13 mouse cellular contexts compared by ENCODE assay signal in the genomic region with DNA sequence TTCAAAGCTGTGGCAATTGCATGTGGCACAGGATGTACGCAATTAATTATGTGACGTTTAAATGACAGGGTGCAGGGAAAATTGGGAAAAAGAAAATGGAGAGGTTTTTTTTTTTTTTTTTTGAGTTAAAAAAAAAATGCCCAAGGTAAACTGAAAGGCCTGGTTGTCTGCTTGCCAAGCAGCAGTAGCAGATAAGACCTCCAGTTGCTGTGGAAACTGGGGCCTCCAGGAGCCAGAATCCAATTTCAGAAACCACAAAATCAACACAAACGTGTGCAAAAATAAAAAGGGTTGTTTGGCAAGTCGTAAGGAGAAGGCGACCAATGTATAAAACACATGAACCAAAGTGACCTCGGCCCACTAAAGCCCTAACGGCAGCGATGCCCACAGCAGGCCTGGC.
DNase-seq lines count a peak whose midpoint lies in the region; ATAC-seq and TF ChIP-seq lines count a peak whose summit lies in the region.
"Had no signal": no experiment of that assay in that cellular context is flagged by ENCODE, and none has a peak within 500 bp of the region (broad histone marks: within the 10 kb centered on the region; RNA-seq: fewer than 3 reads in every experiment).

No protein-coding gene starts in this region.

- H3K9me3 ChIP-seq in midbrain, embryonic 14.5 days (ENCODE audit: control insufficient read depth, low read length), result no peaks in the 10 kb centered on the region
- no peaks in the 10 kb centered on the region for H3K9me3 ChIP-seq in midbrain, embryonic 10.5 days (replicated peaks)
- H3K9me3 ChIP-seq in intestine, embryonic 15.5 days, result no peaks in the 10 kb centered on the region
- H3K9me3 ChIP-seq: forebrain, embryonic 13.5 days; liver, embryonic 12.5 days; neural tube, embryonic 15.5 days had no signal

- no peak for ATAC-seq in midbrain, embryonic 14.5 days (ENCODE audit: low FRiP score, low TSS enrichment)
- ATAC-seq in intestine, embryonic 15.5 days, result no peak
- ATAC-seq: activated CD4-positive, CD25-positive, alpha-beta regulatory T cell, adult 4 months; forebrain, embryonic 13.5 days; liver, embryonic 12.5 days had no signal

- no peak overlapping the region for H3K27ac ChIP-seq in midbrain, embryonic 14.5 days (replicated peaks; ENCODE audit: low read depth, low read length)
- H3K27ac ChIP-seq in midbrain, embryonic 10.5 days (replicated peaks), result no peak overlapping the region
- H3K27ac ChIP-seq in gastrocnemius, adult 2 months, result no peak overlapping the region
- no peak overlapping the region for H3K27ac ChIP-seq in intestine, embryonic 15.5 days
- H3K27ac ChIP-seq: forebrain, embryonic 13.5 days; kidney, postnatal 0 days; liver, embryonic 12.5 days; neural tube, embryonic 15.5 days had no signal

- H3K4me3 ChIP-seq in midbrain, embryonic 14.5 days (replicated peaks; ENCODE audit: low read depth, low read length), result no peak overlapping the region
- H3K4me3 ChIP-seq in midbrain, embryonic 10.5 days, result no peak overlapping the region
- no peak overlapping the region for H3K4me3 ChIP-seq in gastrocnemius, adult 2 months
- H3K4me3 ChIP-seq in intestine, embryonic 15.5 days (replicated peaks), result no peak overlapping the region
- H3K4me3 ChIP-seq: forebrain, embryonic 13.5 days; liver, embryonic 12.5 days; neural tube, embryonic 15.5 days had no signal

- H3K4me2 ChIP-seq in midbrain, embryonic 14.5 days (ENCODE audit: low read length), result no peak overlapping the region
- H3K4me2 ChIP-seq in intestine, embryonic 15.5 days (replicated peaks), result no peak overlapping the region
- H3K4me2 ChIP-seq: forebrain, embryonic 13.5 days; liver, embryonic 12.5 days; neural tube, embryonic 15.5 days had no signal

- H3K36me3 ChIP-seq in midbrain, embryonic 14.5 days (ENCODE audit: control insufficient read depth, insufficient read depth, low read length), result no peaks in the 10 kb centered on the region
- no peaks in the 10 kb centered on the region for H3K36me3 ChIP-seq in midbrain, embryonic 10.5 days
- no peaks in the 10 kb centered on the region for H3K36me3 ChIP-seq in intestine, embryonic 15.5 days
- H3K36me3 ChIP-seq: liver, embryonic 12.5 days; neural tube, embryonic 15.5 days had no signal

- no peak overlapping the region for H3K9ac ChIP-seq in midbrain, embryonic 14.5 days (replicated peaks; ENCODE audit: low read length)
- H3K9ac ChIP-seq in intestine, embryonic 15.5 days, result no peak overlapping the region
- H3K9ac ChIP-seq: forebrain, embryonic 13.5 days; liver, embryonic 12.5 days; neural tube, embryonic 15.5 days had no signal

- peaks cover 4% of the 10 kb centered on the region; the same call in 1 of the 2 replicates for H3K4me1 ChIP-seq in midbrain, embryonic 14.5 days (ENCODE audit: control insufficient read depth, insufficient read depth, low read length)
- H3K4me1 ChIP-seq in midbrain, embryonic 10.5 days, result peaks cover 10% of the 10 kb centered on the region
- no peaks in the 10 kb centered on the region for H3K4me1 ChIP-seq in intestine, embryonic 15.5 days (replicated peaks)
- H3K4me1 ChIP-seq: neural tube, embryonic 15.5 days had no signal

- no peak for TF ChIP-seq CTCF in gastrocnemius, adult 2 months (IDR thresholded peaks at IDR 0.05)

- intact Hi-C loops in gastrocnemius, adult 2 months (cut with DNase I), result no loop called here

- WGBS in midbrain, embryonic 14.5 days, result 77% methylated on average over 8 of the region's 8 CpGs
- WGBS in midbrain, embryonic 10.5 days, result 81% methylated on average over 8 of the region's 8 CpGs
- 58% methylated on average over 8 of the region's 8 CpGs for WGBS in intestine, embryonic 15.5 days

- peak; percentile 5 to 41 for DNase-seq in adrenal gland, adult (ENCODE audit: inconsistent age in 2 of 2, low spot score in 1 of 2)
- no peak for DNase-seq in adrenal gland, adult 8-10 months
- peak; percentile 36 for DNase-seq in midbrain, embryonic 14.5 days
- no peak for DNase-seq in midbrain, embryonic 10.5 days (ENCODE audit: low spot score)
- DNase-seq in fibroblast of lung, adult 2 months (ENCODE audit: low read depth), result peak; percentile 21
- peak; percentile 5 to 23 for DNase-seq in lung, postnatal 4 days
- no peak for DNase-seq in gastrocnemius, adult 2 months

- no peaks in the 10 kb centered on the region for H3K27me3 ChIP-seq in midbrain, embryonic 14.5 days (ENCODE audit: control insufficient read depth, insufficient read depth, low read length)
- no peaks in the 10 kb centered on the region for H3K27me3 ChIP-seq in midbrain, embryonic 10.5 days (ENCODE audit: low read depth, poor library complexity, severe bottlenecking)
- H3K27me3 ChIP-seq in intestine, embryonic 15.5 days (replicated peaks), result no peaks in the 10 kb centered on the region
- H3K27me3 ChIP-seq: forebrain, embryonic 13.5 days; liver, embryonic 12.5 days; neural tube, embryonic 15.5 days had no signal

Comparison
In these comparisons a context has a peak if more than half of its experiments do, and no peak if none do; other contexts are left out.
1. DNase-seq: peak in adrenal gland, adult (2 of 2), midbrain, embryonic 14.5 days (single experiment), fibroblast of lung, adult 2 months (single experiment) and lung, postnatal 4 days (2 of 2); none in adrenal gland, adult 8-10 months (single experiment), midbrain, embryonic 10.5 days (single experiment) and gastrocnemius, adult 2 months (single experiment).